Mouse (Mus musculus): ENCODE data around the gene Fzd2. TPM values are rescaled to one million over a fixed set of nuclear protein-coding genes. Genes with fewer than 3 reads are reported as not detected.
A peak's percentile ranks its signal among the peaks of the same experiment; 100 is the strongest.

The Fzd2 gene
- polyA plus RNA-seq, 2 experiments: 0.28 to 1.1 TPM

- TF ChIP-seq EP300 (IDR thresholded peaks at IDR 0.05; ENCODE audit: low read depth) (no peak), CTCF (IDR thresholded peaks at IDR 0.05; ENCODE audit: low read depth) (no peak)
- Histone ChIP-seq H3K27ac (no peak overlapping the region), H3K4me1 (replicated peaks; ENCODE audit: control insufficient read depth in 2 of 2, insufficient read depth in 2 of 2, low read length in 1 of 2) (peaks cover 0 to 2% of the 10 kb centered on the region in 2 experiments; a peak in 1 of 4 replicates), H3K4me2 (ENCODE audit: low read depth) (no peak overlapping the region), H3K27me3 (ENCODE audit: control insufficient read depth, insufficient read depth, low read length) (no peaks in the 10 kb centered on the region; the same call in none of the 2 replicates), H3K9ac (replicated peaks) (no peak overlapping the region), H3K36me3 (replicated peaks; ENCODE audit: control insufficient read depth, insufficient read depth, low read depth) (no peaks in the 10 kb centered on the region), H3K4me3 (ENCODE audit: insufficient read depth in 1 of 2, low read depth in 2 of 2, low read length in 2 of 2) (no peak overlapping the region), H3K9me3 (ENCODE audit: control insufficient read depth, low read length) (no peaks in the 10 kb centered on the region)
- WGBS (ENCODE audit: insufficient replicate concordance): 59% methylated on average over 8 of the region's 8 CpGs
- ATAC-seq (ENCODE audit: insufficient read depth): no peak
- DNase-seq (ENCODE audit: low read depth in 3 of 3, low spot score in 3 of 3): no peak
These were observed 25.2 kb downstream of the Fzd2 start for GRCm38 (mm10) chr11:102629375-102629774.

- ATAC-seq (ENCODE audit: insufficient read depth): no peak
- Histone ChIP-seq H3K27me3 (ENCODE audit: control insufficient read depth, insufficient read depth, low read length) (no peaks in the 10 kb centered on the region; the same call in none of the 2 replicates), H3K4me3 (ENCODE audit: insufficient read depth in 1 of 2, low read depth in 2 of 2, low read length in 2 of 2) (no peak overlapping the region), H3K9ac (replicated peaks) (no peak overlapping the region), H3K4me2 (ENCODE audit: low read depth) (no peak overlapping the region), H3K36me3 (replicated peaks; ENCODE audit: control insufficient read depth, insufficient read depth, low read depth) (no peaks in the 10 kb centered on the region), H3K9me3 (ENCODE audit: control insufficient read depth, low read length) (no peaks in the 10 kb centered on the region), H3K4me1 (replicated peaks; ENCODE audit: control insufficient read depth in 2 of 2, insufficient read depth in 2 of 2, low read length in 1 of 2) (peaks cover 0 to 2% of the 10 kb centered on the region in 2 experiments; a peak in 1 of 4 replicates), H3K27ac (no peak overlapping the region)
- no peak for DNase-seq (ENCODE audit: low read depth in 3 of 3, low spot score in 3 of 3)
- TF ChIP-seq CTCF (IDR thresholded peaks at IDR 0.05; ENCODE audit: low read depth) (no peak), EP300 (IDR thresholded peaks at IDR 0.05; ENCODE audit: low read depth) (no peak)
- 46% methylated on average over 7 of the region's 7 CpGs for WGBS (ENCODE audit: insufficient replicate concordance)
These were observed 26.5 kb downstream of the Fzd2 start for GRCm38 (mm10) chr11:102630731-102631130.

GRCm38 (mm10) chr11:102631203-102631602 is 27.0 kb downstream of the Fzd2 start:
- no peaks in the 10 kb centered on the region for H3K36me3 ChIP-seq (replicated peaks; ENCODE audit: control insufficient read depth, insufficient read depth, low read depth)
- no peak overlapping the region for H3K4me2 ChIP-seq (ENCODE audit: low read depth)
- H3K9ac ChIP-seq (replicated peaks): no peak overlapping the region
- no peaks in the 10 kb centered on the region for H3K9me3 ChIP-seq (ENCODE audit: control insufficient read depth, low read length)
- DNase-seq (ENCODE audit: low read depth in 3 of 3, low spot score in 3 of 3) (no peak), ATAC-seq (ENCODE audit: insufficient read depth) (no peak)
- H3K27me3 ChIP-seq (ENCODE audit: control insufficient read depth, insufficient read depth, low read length): no peaks in the 10 kb centered on the region; the same call in none of the 2 replicates
- H3K4me1 ChIP-seq (replicated peaks; ENCODE audit: control insufficient read depth in 2 of 2, insufficient read depth in 2 of 2, low read length in 1 of 2): peaks cover 0 to 2% of the 10 kb centered on the region in 2 experiments; a peak in 1 of 4 replicates
- TF ChIP-seq EP300 (IDR thresholded peaks at IDR 0.05; ENCODE audit: low read depth): no peak
- TF ChIP-seq CTCF (IDR thresholded peaks at IDR 0.05; ENCODE audit: low read depth): no peak
- no peak overlapping the region for H3K4me3 ChIP-seq (ENCODE audit: insufficient read depth in 1 of 2, low read depth in 2 of 2, low read length in 2 of 2)
- H3K27ac ChIP-seq: no peak overlapping the region
- WGBS (ENCODE audit: insufficient replicate concordance): 56% methylated on average over 5 of the region's 5 CpGs

- Histone ChIP-seq H3K36me3 (replicated peaks; ENCODE audit: control insufficient read depth, insufficient read depth, low read depth) (no peaks in the 10 kb centered on the region), H3K4me3 (ENCODE audit: insufficient read depth in 1 of 2, low read depth in 2 of 2, low read length in 2 of 2) (no peak overlapping the region), H3K4me1 (replicated peaks; ENCODE audit: control insufficient read depth in 2 of 2, insufficient read depth in 2 of 2, low read length in 1 of 2) (peaks cover 0 to 2% of the 10 kb centered on the region in 2 experiments; a peak in 1 of 4 replicates), H3K9ac (replicated peaks) (no peak overlapping the region), H3K4me2 (ENCODE audit: low read depth) (no peak overlapping the region), H3K27me3 (ENCODE audit: control insufficient read depth, insufficient read depth, low read length) (no peaks in the 10 kb centered on the region; the same call in none of the 2 replicates), H3K9me3 (ENCODE audit: control insufficient read depth, low read length) (no peaks in the 10 kb centered on the region), H3K27ac (no peak overlapping the region)
- WGBS (ENCODE audit: insufficient replicate concordance): 10% methylated on average over 12 of the region's 13 CpGs
- ATAC-seq (ENCODE audit: insufficient read depth) (no peak), DNase-seq (ENCODE audit: low read depth in 3 of 3, low spot score in 3 of 3) (no peak)
- no peak for TF ChIP-seq EP300 (IDR thresholded peaks at IDR 0.05; ENCODE audit: low read depth)
- TF ChIP-seq CTCF (IDR thresholded peaks at IDR 0.05; ENCODE audit: low read depth): no peak
These were observed 28.5 kb downstream of the Fzd2 start for GRCm38 (mm10) chr11:102632725-102633124.

- no peak overlapping the region for H3K27ac ChIP-seq
- no peak for DNase-seq (ENCODE audit: low read depth in 3 of 3, low spot score in 3 of 3)
- 16% methylated on average over 9 of the region's 9 CpGs for WGBS (ENCODE audit: insufficient replicate concordance)
- H3K9ac ChIP-seq (replicated peaks): no peak overlapping the region
- ATAC-seq (ENCODE audit: insufficient read depth): no peak
- H3K4me3 ChIP-seq (ENCODE audit: insufficient read depth in 1 of 2, low read depth in 2 of 2, low read length in 2 of 2): peak overlapping the region in 1 of 2 experiments; percentile 6; a peak in 1 of 4 replicates
- no peak for TF ChIP-seq CTCF (IDR thresholded peaks at IDR 0.05; ENCODE audit: low read depth)
- TF ChIP-seq EP300 (IDR thresholded peaks at IDR 0.05; ENCODE audit: low read depth): no peak
- no peaks in the 10 kb centered on the region for H3K9me3 ChIP-seq (ENCODE audit: control insufficient read depth, low read length)
- H3K36me3 ChIP-seq (replicated peaks; ENCODE audit: control insufficient read depth, insufficient read depth, low read depth): no peaks in the 10 kb centered on the region
- peaks cover 0 to 2% of the 10 kb centered on the region in 2 experiments; a peak in 1 of 4 replicates for H3K4me1 ChIP-seq (replicated peaks; ENCODE audit: control insufficient read depth in 2 of 2, insufficient read depth in 2 of 2, low read length in 1 of 2)
- peak overlapping the region; percentile 23 for H3K4me2 ChIP-seq (ENCODE audit: low read depth)
- no peaks in the 10 kb centered on the region; the same call in none of the 2 replicates for H3K27me3 ChIP-seq (ENCODE audit: control insufficient read depth, insufficient read depth, low read length)
These were observed 29.2 kb downstream of the Fzd2 start for GRCm38 (mm10) chr11:102633379-102633778.

Data from liver, embryonic 14.5 days (tissue).